Mouse (Mus musculus) NIH3T3 (cell line): ENCODE measurements at regions not wholly inside any gene's neighbourhood (a gene's known extent, or its start where the extent isn't known, plus 50 kb on each side); places are given as distances from the start of the nearest gene placed in this dataset.

ENCODE experiments used
- DNase-seq: peaks from one replicate; pipeline ENCODE4 v3.0.0-alpha.2; 2012; ENCODE audit warnings: low read depth

GRCm38 (mm10) chr14:46517258-46517657, 126.8 kb upstream of the Bmp4 start:
- peak; percentile 26 for DNase-seq

- DNase-seq: peak; percentile 53
Measured at GRCm38 (mm10) chr14:46516285-46516684, 125.8 kb upstream of the Bmp4 start.

- DNase-seq: no peak
Measured at GRCm38 (mm10) chr14:46514262-46514932, 123.9 kb upstream of the Bmp4 start.

- peak; percentile 60 for DNase-seq
Measured at GRCm38 (mm10) chr14:46512118-46512517, 121.6 kb upstream of the Bmp4 start.

- DNase-seq: no peak
Measured at GRCm38 (mm10) chr14:46508871-46509270, 118.4 kb upstream of the Bmp4 start.

- no peak for DNase-seq
Measured at GRCm38 (mm10) chr14:46505266-46505665, 114.8 kb upstream of the Bmp4 start.

- peak; percentile 65 for DNase-seq
Measured at GRCm38 (mm10) chr14:46491601-46492000, 101.1 kb upstream of the Bmp4 start.

GRCm38 (mm10) chr14:46491182-46491581, 100.7 kb upstream of the Bmp4 start:
- no peak for DNase-seq

- no peak for DNase-seq
Measured at GRCm38 (mm10) chr14:46487551-46487950, 97.1 kb upstream of the Bmp4 start.

- DNase-seq: no peak
Measured at GRCm38 (mm10) chr14:46480396-46480795, 89.9 kb upstream of the Bmp4 start.

GRCm38 (mm10) chr14:46475945-46476344, 85.5 kb upstream of the Bmp4 start:
- DNase-seq: no peak

- no peak for DNase-seq
Measured at GRCm38 (mm10) chr14:46462967-46463366, 72.5 kb upstream of the Bmp4 start.

- no peak for DNase-seq
Measured at GRCm38 (mm10) chr14:46461960-46462359, 71.5 kb upstream of the Bmp4 start.

- no peak for DNase-seq
Measured at GRCm38 (mm10) chr14:46454500-46454899, 64.0 kb upstream of the Bmp4 start.

- DNase-seq: no peak
Measured at GRCm38 (mm10) chr14:46441696-46442095, 51.2 kb upstream of the Bmp4 start.
